Mouse (Mus musculus) bone marrow, adult 2 months (tissue): Measurements from ENCODE around the gene Atp6ap1. TPM values are rescaled to one million over a fixed set of nuclear protein-coding genes. Genes with fewer than 3 reads are reported as not detected.

Source experiments
- H3K27ac ChIP-seq: fragments of 200-500 bp; 2 replicates; pipeline ENCODE4 v1.5.1; 2012; ENCODE audit warnings: low read depth, mild to moderate bottlenecking, control low read depth, inconsistent platforms, low read length; ENCODE audit not compliant: control insufficient read depth, poor library complexity, insufficient read depth
- H3K4me1 ChIP-seq: fragments of 200-500 bp; 2 replicates; pipeline ENCODE4 v1.6.1; 2011; ENCODE audit warnings: low read length; ENCODE audit not compliant: control insufficient read depth, insufficient read depth
- H3K4me3 ChIP-seq: fragments of 200-500 bp; replicated peaks from 2 replicates; pipeline ENCODE3; 2011; ENCODE audit warnings: mild to moderate bottlenecking, low read depth, low read length, control low read depth; ENCODE audit not compliant: control insufficient read depth
- CTCF ChIP-seq: fragments of 200-500 bp; IDR thresholded peaks from 2 replicates; pipeline ENCODE4 v1.5.1; 2011; ENCODE audit warnings: low read length, control low read depth; ENCODE audit not compliant: control insufficient read depth, insufficient read depth
- POLR2A ChIP-seq: fragments of 200-500 bp; IDR thresholded peaks from 2 replicates; pipeline ENCODE4 v1.6.1; 2011; ENCODE audit warnings: low read depth, mild to moderate bottlenecking, control low read depth, low read length, borderline replicate concordance; ENCODE audit not compliant: control insufficient read depth
- WGBS: fragments of 180-500 bp; shearing (Covaris S2); methylation state at CpG from one replicate; pipeline ENCODE4 v1.1.7; 2018; 5-methylcytosine and 5-hydroxymethylcytosine counted together
- polyA plus RNA-seq: library from polyadenylated mRNA; stranded (reverse); fragments of >200 nt; gene quantifications from 2 replicates; pipeline ENCODE4 v1.2.4, GENCODE M21; 2011; ENCODE audit warnings: low replicate concordance; ENCODE audit not compliant: missing spikeins, insufficient read depth, insufficient read length

Gene Atp6ap1
- 154 and 166 TPM in 2 replicates for polyA plus RNA-seq

GRCm38 (mm10) chrX:74296538-74297448 lies at the start of gene Atp6ap1:
TSS of gene Atp6ap1 (plus strand) at chrX:74297097.
- Histone ChIP-seq H3K4me1 (no peaks in the 10 kb centered on the region; the same call in 1 of the 2 replicates), H3K4me3 (peak within 1 kb of the TSS; percentile 95), H3K27ac (peak within 1 kb of the TSS; percentile 85)
- 11% methylated on average over 37 of the region's 37 CpGs for WGBS
- no peak for TF ChIP-seq CTCF
- peak; percentile 84 for TF ChIP-seq POLR2A

GRCm38 (mm10) chrX:74248651-74249050 lies 48.2 kb upstream of the Atp6ap1 start:
- no peak overlapping the region for H3K27ac ChIP-seq
- TF ChIP-seq CTCF (peak; percentile 68), POLR2A (no peak)
- WGBS, result 22% methylated on average over 3 of the region's 3 CpGs
- no peaks in the 10 kb centered on the region for H3K4me1 ChIP-seq
- H3K4me3 ChIP-seq, result no peak overlapping the region

DNA sequence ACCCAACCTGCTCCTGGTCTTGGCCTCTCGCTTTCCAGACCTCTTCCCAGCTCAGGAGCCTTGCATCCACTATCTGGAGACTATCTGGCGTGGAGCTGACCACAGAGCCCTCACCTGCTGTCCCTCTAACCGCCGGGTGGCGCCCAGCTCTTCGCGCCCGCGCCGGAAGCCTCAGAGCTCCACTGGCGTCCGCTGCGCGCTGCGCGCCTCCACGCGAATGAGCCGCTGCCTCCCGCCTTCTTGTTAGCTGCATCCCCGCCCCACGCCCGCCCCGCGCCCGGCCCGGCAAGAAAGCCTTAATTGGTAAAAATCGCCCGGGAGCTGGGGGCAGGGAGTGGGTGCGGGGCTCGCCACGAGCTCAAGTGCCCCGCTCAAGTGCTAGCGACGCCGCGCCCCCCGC lies 47.3 kb upstream of the Atp6ap1 start, which contains the start of gene Flna:
Flna (minus strand) TSS at position 206 of the 400 bp plus-strand sequence.
- peak within 1 kb of the TSS; percentile 64 for H3K27ac ChIP-seq
- H3K4me1 ChIP-seq, result no peaks in the 10 kb centered on the region
- 24% methylated on average over 34 of the region's 38 CpGs for WGBS
- TF ChIP-seq CTCF (peak; percentile 34; the same call in 1 of the 2 replicates), POLR2A (peak; percentile 37; the same call in 1 of the 2 replicates)
- peak within 1 kb of the TSS; percentile 63 for H3K4me3 ChIP-seq

DNA sequence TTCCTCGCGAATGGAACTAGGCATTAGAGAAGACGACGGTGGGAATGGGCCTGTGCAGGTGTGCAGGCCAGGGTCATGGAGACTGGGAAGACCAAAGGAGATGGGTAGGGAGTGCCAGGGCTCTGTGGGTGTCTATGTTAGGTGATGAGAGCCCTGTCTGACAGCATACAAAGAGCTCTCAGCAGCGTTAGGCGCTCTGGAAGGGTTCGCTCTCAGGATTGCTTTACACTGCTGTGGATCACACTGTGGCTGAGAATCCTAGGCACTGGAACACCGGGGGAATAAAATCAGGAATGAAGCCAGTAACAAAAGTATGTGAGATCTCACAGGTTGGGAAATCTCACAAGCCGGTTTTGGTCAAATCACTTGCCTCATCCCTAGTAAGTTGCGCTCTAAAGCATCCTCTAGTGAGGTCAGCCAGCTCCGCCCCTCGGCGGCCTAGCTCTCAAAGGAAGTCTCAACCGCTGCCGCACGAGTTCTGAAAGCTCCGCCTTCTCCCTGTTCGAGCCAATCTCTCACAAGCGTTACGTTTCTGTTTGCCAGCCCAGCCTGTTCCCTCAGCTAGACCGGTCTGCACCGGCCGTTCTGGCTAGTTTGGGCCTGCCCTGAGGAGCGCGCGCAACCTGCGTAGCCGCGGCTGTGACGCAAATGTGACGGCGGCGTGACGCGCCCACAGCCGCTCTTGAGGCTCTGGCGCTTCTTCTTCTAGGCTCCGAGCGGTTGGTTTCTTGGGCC lies 42.6 kb upstream of the Atp6ap1 start, which contains the start of gene Emd:
Emd (plus strand) TSS at position 535 of the 735 bp plus-strand sequence.
- WGBS, result 23% methylated on average over 39 of the region's 39 CpGs
- H3K4me1 ChIP-seq, result no peaks in the 10 kb centered on the region; the same call in 1 of the 2 replicates
- H3K4me3 ChIP-seq, result peak within 1 kb of the TSS; percentile 90
- H3K27ac ChIP-seq, result peak within 1 kb of the TSS; percentile 97
- TF ChIP-seq POLR2A (peak; percentile 70; the same call in 1 of the 2 replicates), CTCF (no peak)

GRCm38 (mm10) chrX:74254888-74255565 lies 41.9 kb upstream of the Atp6ap1 start:
- 19% methylated on average over 31 of the region's 31 CpGs for WGBS
- peak overlapping the region; percentile 90 for H3K4me3 ChIP-seq
- TF ChIP-seq POLR2A (no peak), CTCF (no peak)
- H3K4me1 ChIP-seq, result no peaks in the 10 kb centered on the region; the same call in 1 of the 2 replicates
- peak overlapping the region; percentile 97 for H3K27ac ChIP-seq

GRCm38 (mm10) chrX:74257746-74258145 lies 39.2 kb upstream of the Atp6ap1 start:
- Histone ChIP-seq H3K27ac (no peak overlapping the region), H3K4me1 (no peaks in the 10 kb centered on the region; the same call in 1 of the 2 replicates), H3K4me3 (no peak overlapping the region)
- WGBS, result 54% methylated on average over 3 of the region's 3 CpGs
- TF ChIP-seq CTCF (no peak), POLR2A (no peak)

GRCm38 (mm10) chrX:74269736-74270061 lies 27.2 kb upstream of the Atp6ap1 start:
- Histone ChIP-seq H3K4me3 (peak overlapping the region; percentile 63), H3K4me1 (no peaks in the 10 kb centered on the region; the same call in 1 of the 2 replicates), H3K27ac (peak overlapping the region; percentile 72)
- no peak for TF ChIP-seq POLR2A
- no peak for TF ChIP-seq CTCF
- WGBS, result 33% methylated on average over 3 of the region's 3 CpGs

DNA sequence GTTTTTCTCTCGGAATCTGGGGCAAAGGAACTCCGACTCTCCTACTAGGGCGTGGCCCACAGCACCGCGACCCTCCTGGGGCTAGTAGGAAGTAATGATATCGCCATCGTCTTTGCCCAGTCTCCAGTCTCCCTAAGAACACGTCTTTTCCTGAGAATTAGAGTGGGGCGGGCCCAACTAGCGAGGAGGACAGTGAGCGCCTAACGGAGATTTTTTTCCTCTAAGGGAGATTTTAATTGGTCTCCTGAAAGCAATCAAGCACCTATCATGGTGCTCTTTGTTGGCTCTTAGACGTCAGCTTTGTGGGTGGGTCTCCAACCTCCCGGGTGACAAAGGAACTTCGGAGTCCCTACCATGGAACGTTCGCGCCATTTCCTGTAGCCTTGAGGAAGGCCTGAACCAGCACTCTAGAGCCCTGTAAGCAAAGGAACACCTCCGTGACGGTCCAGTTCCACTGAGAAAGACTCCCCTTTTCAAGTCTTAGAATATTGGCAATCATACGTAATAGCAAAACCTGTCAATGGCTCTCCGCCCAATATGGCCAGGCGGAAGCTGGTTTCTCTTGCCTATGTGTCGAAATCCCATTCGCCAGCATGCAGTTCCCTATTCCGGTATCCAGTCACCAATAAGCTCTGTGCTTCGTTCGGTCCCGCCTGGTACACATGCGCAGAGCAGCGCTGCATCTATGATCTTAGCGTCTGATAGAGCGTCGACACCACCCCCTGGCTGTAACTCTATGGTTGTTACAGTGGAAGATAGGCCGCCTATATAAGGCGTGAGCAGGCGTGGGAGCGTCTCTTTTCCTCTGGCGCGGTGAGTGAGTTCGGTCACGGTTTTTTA lies 26.6 kb upstream of the Atp6ap1 start, which contains the start of gene Rpl10:
Rpl10 (plus strand) TSS at position 751 of the 840 bp plus-strand sequence.
- Histone ChIP-seq H3K27ac (peak within 1 kb of the TSS; percentile 72), H3K4me3 (peak within 1 kb of the TSS; percentile 74), H3K4me1 (no peaks in the 10 kb centered on the region; the same call in 1 of the 2 replicates)
- no peak for TF ChIP-seq POLR2A
- 0 out of 2 replicates have a peak, but pooled peaks have one; percentile 8 for TF ChIP-seq CTCF
- 15% methylated on average over 42 of the region's 42 CpGs for WGBS
